Mouse (Mus musculus) C2C12 (cell line): Measurements from ENCODE around the gene Cabin1.

Experiments used
- CEBPB ChIP-seq: IDR thresholded peaks from one replicate; pipeline ENCODE4 v1.6.1; 2011; ENCODE audit warnings: low read depth, mild to moderate bottlenecking, control low read depth, moderate library complexity
- CTCF ChIP-seq: IDR thresholded peaks from one replicate; pipeline ENCODE4 v1.5.1; 2011; ENCODE audit not compliant: control insufficient read depth, insufficient read depth, insufficient read length
- MAX ChIP-seq: IDR thresholded peaks from one replicate; pipeline ENCODE4 v1.6.1; 2011; ENCODE audit warnings: mild to moderate bottlenecking, control low read depth
- MYOD1 ChIP-seq: IDR thresholded peaks from one replicate; pipeline ENCODE4 v1.6.1; 2011; ENCODE audit warnings: low read depth; ENCODE audit not compliant: control insufficient read depth, insufficient read length
- MYOG ChIP-seq: IDR thresholded peaks from one replicate; pipeline ENCODE4 v1.6.1; 2011; ENCODE audit not compliant: control insufficient read depth, insufficient read length; ENCODE audit errors: extremely low read depth
- USF1 ChIP-seq: IDR thresholded peaks from one replicate; pipeline ENCODE4 v1.6.1; 2011; ENCODE audit warnings: low read depth, mild to moderate bottlenecking, control low read depth, moderate library complexity

- TF ChIP-seq MYOD1: no peak
- TF ChIP-seq CTCF: no peak
- TF ChIP-seq MAX: no peak
- TF ChIP-seq USF1: no peak
- TF ChIP-seq MYOG: no peak
- no peak for TF ChIP-seq CEBPB
These were observed 129.5 kb downstream of the Cabin1 start for GRCm38 (mm10) chr10:75634610-75635009.
